8 mouse cellular contexts compared by ENCODE assay signal in the genomic region with DNA sequence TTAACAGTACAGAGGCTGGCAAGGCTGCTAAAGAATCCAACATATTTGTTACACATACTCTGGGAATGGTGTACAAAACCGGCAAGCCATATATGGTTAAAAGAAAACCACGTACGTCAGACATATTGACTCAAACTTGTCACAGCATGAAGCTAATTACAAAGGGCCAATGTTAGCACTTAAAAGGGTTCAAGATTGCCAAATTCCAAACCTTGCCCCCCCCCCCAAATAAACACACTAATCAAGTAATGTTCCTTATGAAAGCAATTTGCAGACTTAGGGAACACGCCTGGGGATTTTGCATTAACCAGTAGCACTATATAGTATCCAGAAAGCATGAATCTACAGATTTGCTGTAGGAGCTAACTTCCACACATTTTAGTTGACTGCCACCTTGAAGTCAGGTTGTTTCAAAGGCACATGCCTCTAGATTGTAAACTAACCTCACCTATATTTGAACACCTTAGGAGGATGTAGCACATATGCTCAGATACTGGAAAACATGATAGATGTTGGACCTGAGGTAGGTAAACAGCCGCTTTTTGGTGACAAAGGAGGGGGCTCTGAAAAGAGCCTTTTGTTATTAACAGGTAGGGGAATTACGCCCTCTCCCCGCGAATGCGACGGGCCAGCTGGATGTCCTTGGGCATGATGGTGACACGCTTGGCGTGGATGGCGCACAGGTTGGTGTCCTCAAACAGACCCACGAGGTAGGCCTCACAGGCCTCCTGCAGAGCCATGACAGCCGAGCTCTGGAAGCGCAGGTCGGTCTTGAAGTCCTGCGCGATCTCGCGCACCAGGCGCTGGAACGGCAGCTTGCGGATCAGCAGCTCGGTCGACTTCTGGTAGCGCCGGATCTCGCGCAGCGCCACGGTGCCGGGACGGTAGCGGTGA. TPM values are rescaled to one million over a fixed set of nuclear protein-coding genes. Genes with fewer than 3 reads are reported as not detected.
DNase-seq lines count a peak whose midpoint lies in the region; ATAC-seq and TF ChIP-seq lines count a peak whose summit lies in the region.
"Not testable (repeated sequence)": the region's sequence is repeated elsewhere in the genome, so short reads cannot be mapped to it uniquely, and the experiment has no call there.

No protein-coding gene starts in this region.

- under 1% methylated on average over 13 of the region's 35 CpGs for WGBS in forebrain, embryonic 11.5 days
- 2% methylated on average over 14 of the region's 35 CpGs for WGBS in hindbrain, embryonic 12.5 days
- WGBS in olfactory bulb, adult 2 months, result 2% methylated on average over 16 of the region's 35 CpGs
- 2% methylated on average over 23 of the region's 35 CpGs for whole genome bisulfite sequencing in thymus, adult 2 months

- TF ChIP-seq POLR2A in MEL (IDR thresholded peaks at IDR 0.05; ENCODE audit: control insufficient read depth in 1 of 2, insufficient read depth in 1 of 2, low read depth in 1 of 2, low read length in 2 of 2, poor library complexity in 1 of 2), result peak in 1 of 2 experiments; percentile 98; a peak in 2 of 4 replicates
- not testable (repeated sequence) for TF ChIP-seq POLR2A in olfactory bulb, adult 2 months (IDR thresholded peaks at IDR 0.05; ENCODE audit: insufficient read depth, low read depth, low read length)
- TF ChIP-seq POLR2A in thymus, adult 2 months (IDR thresholded peaks at IDR 0.05; ENCODE audit: control insufficient read depth, extremely low read depth, insufficient read depth, low read length, poor library complexity), result 0 out of 2 replicates have a peak, but pooled peaks have one; percentile 37

- not testable (repeated sequence) for TF ChIP-seq CTCF in MEL (IDR thresholded peaks at IDR 0.05 in 2 of 3, conservative IDR thresholded peaks at IDR 0.05 in 1 of 3; ENCODE audit: control insufficient read depth in 1 of 3, insufficient read depth in 1 of 3, low read depth in 2 of 3, low read length in 3 of 3, poor library complexity in 1 of 3, severe bottlenecking in 1 of 3); olfactory bulb, adult 2 months (IDR thresholded peaks at IDR 0.05; ENCODE audit: insufficient read depth, low read depth, low read length); thymus, adult 2 months (IDR thresholded peaks at IDR 0.05; ENCODE audit: borderline replicate concordance, control insufficient read depth, extremely low read depth, insufficient read depth, low read length, poor library complexity)

- peak overlapping the region; percentile 75 for H3K9ac ChIP-seq in MEL (ENCODE audit: control insufficient read depth, low read depth, low read length, poor library complexity, severe bottlenecking)
- H3K9ac ChIP-seq in forebrain, embryonic 11.5 days (ENCODE audit: low read length), result peak overlapping the region; percentile 79
- H3K9ac ChIP-seq in hindbrain, embryonic 12.5 days, result peak overlapping the region; percentile 66

- H3K4me2 ChIP-seq in forebrain, embryonic 11.5 days (ENCODE audit: low read depth, low read length, severe bottlenecking), result peak overlapping the region; percentile 67
- peak overlapping the region; percentile 71 for H3K4me2 ChIP-seq in hindbrain, embryonic 12.5 days (replicated peaks)

- not testable (repeated sequence) for H3K79me2 ChIP-seq in MEL (ENCODE audit: control insufficient read depth, insufficient read depth, low read length, poor library complexity)

- ATAC-seq in forebrain, embryonic 11.5 days (replicated peaks; ENCODE audit: low FRiP score), result peak; percentile 5; the same call in 1 of the 2 replicates
- not testable (repeated sequence) for ATAC-seq in hindbrain, embryonic 12.5 days (ENCODE audit: low FRiP score)

- not testable (repeated sequence) for H3K4me1 ChIP-seq in MEL (ENCODE audit: control insufficient read depth in 1 of 2, insufficient read depth in 2 of 2, low read length in 2 of 2); forebrain, embryonic 11.5 days (replicated peaks; ENCODE audit: control insufficient read depth, insufficient read depth, low read length); olfactory bulb, adult 2 months (ENCODE audit: control insufficient read depth, insufficient read depth, low read length)
- peaks cover 28% of the 10 kb centered on the region for H3K4me1 ChIP-seq in hindbrain, embryonic 12.5 days
- peaks cover 14% of the 10 kb centered on the region for H3K4me1 ChIP-seq in thymus, adult 2 months (replicated peaks; ENCODE audit: control insufficient read depth, insufficient read depth, low read length)

- not testable (repeated sequence) for H3K27me3 ChIP-seq in MEL (ENCODE audit: control insufficient read depth in 1 of 2, insufficient read depth in 2 of 2, low read length in 2 of 2); forebrain, embryonic 11.5 days (ENCODE audit: control insufficient read depth, insufficient read depth, low read length); hindbrain, embryonic 12.5 days; thymus, adult 2 months (ENCODE audit: control insufficient read depth, insufficient read depth, low read length)

- TF ChIP-seq EP300 in MEL (IDR thresholded peaks at IDR 0.05; ENCODE audit: low read depth in 1 of 2, low read length in 2 of 2), result not testable (repeated sequence)

- peak overlapping the region; percentile 93 for H3K27ac ChIP-seq in MEL (ENCODE audit: control insufficient read depth, low read depth, low read length)
- peak overlapping the region; percentile 96 for H3K27ac ChIP-seq in forebrain, embryonic 11.5 days (ENCODE audit: low read depth, low read length)
- H3K27ac ChIP-seq in hindbrain, embryonic 12.5 days, result peak overlapping the region; percentile 86
- H3K27ac ChIP-seq in olfactory bulb, adult 2 months (ENCODE audit: insufficient read depth, low read depth, low read length), result peak overlapping the region; percentile 70; the same call in 1 of the 2 replicates
- H3K27ac ChIP-seq in thymus, adult 2 months (ENCODE audit: control insufficient read depth, insufficient read depth, low read length), result peak overlapping the region; percentile 96

- not testable (repeated sequence) for H3K9me3 ChIP-seq in MEL (replicated peaks; ENCODE audit: insufficient read depth, low read length); forebrain, embryonic 11.5 days (ENCODE audit: control insufficient read depth, low read length); hindbrain, embryonic 12.5 days (replicated peaks)

- not testable (repeated sequence) for TF ChIP-seq RAD21 in MEL (IDR thresholded peaks at IDR 0.05; ENCODE audit: low read depth, low read length)

- DNase-seq in MEL (ENCODE audit: low read depth, low spot score), result peak; percentile 93
- DNase-seq in cerebellum, adult 9-10 months, result peak; percentile 48
- peak; percentile 71 for DNase-seq in forebrain, embryonic 11.5 days (ENCODE audit: low spot score)
- peak; percentile 18 to 31 for DNase-seq in layer of hippocampus, postnatal 10 days (ENCODE audit: low spot score in 2 of 2)
- peak; percentile 23 to 24 for DNase-seq in lung, postnatal 4 days
- peak; percentile 32 for DNase-seq in thymus, adult 2 months

- peak overlapping the region in 1 of 2 experiments; percentile 44; a peak in 2 of 4 replicates for H3K4me3 ChIP-seq in MEL (ENCODE audit: control insufficient read depth in 1 of 2, insufficient read depth in 1 of 2, low read depth in 2 of 2, low read length in 2 of 2)
- H3K4me3 ChIP-seq in forebrain, embryonic 11.5 days (ENCODE audit: low read depth, low read length), result peak overlapping the region; percentile 40
- H3K4me3 ChIP-seq in hindbrain, embryonic 12.5 days, result peak overlapping the region; percentile 39
- peak overlapping the region; percentile 59 for H3K4me3 ChIP-seq in olfactory bulb, adult 2 months (ENCODE audit: insufficient read depth, low read depth, low read length)
- peak overlapping the region; percentile 61 for H3K4me3 ChIP-seq in thymus, adult 2 months (ENCODE audit: control insufficient read depth, insufficient read depth, low read length)

- peaks cover 0 to 28% of the 10 kb centered on the region in 2 experiments; a peak in 2 of 4 replicates for H3K36me3 ChIP-seq in MEL (ENCODE audit: control insufficient read depth in 1 of 2, insufficient read depth in 2 of 2, low read length in 2 of 2)
- not testable (repeated sequence) for H3K36me3 ChIP-seq in forebrain, embryonic 11.5 days (ENCODE audit: control insufficient read depth, insufficient read depth, low read length); hindbrain, embryonic 12.5 days; thymus, adult 2 months (ENCODE audit: control insufficient read depth, insufficient read depth, low read length)

RNA-seq across cellular contexts. Expression of a gene that starts 0.6 kb away (rescaled TPM):
- total RNA-seq in MEL (2012; rRNA removed), result 1,321 and 1,539 TPM in 2 replicates
- 10 to 100 TPM in 1 of 2 experiments, not detected in 1; 18.1 TPM for polyA plus RNA-seq in MEL (2012; ENCODE audit: insufficient read depth in 1 of 2, insufficient read length in 2 of 2, low read depth in 1 of 2, low replicate concordance in 2 of 2, missing spikeins in 1 of 2)
- polyA plus RNA-seq in forebrain, embryonic 11.5 days (2014; fragmentation: Nextera tagmentation; extraction: Ambion mirVana), result 298 and 312 TPM in 2 replicates
- polyA plus RNA-seq in hindbrain, embryonic 12.5 days (2016; fragmentation: Nextera tagmentation; extraction: Ambion mirVana), result 87.0 and 110 TPM in 2 replicates
- 100 to 1,000 TPM in 1 of 2 experiments, 10 to 100 TPM in 1; 85.1 to 110 TPM for total RNA-seq in layer of hippocampus, postnatal 10 days (2021)
- not detected in 2 replicates for polyA plus RNA-seq in olfactory bulb, adult 2 months (2012; ENCODE audit: insufficient read depth, insufficient read length, low replicate concordance, missing spikeins)
- polyA plus RNA-seq in thymus, adult 2 months (2012; rRNA removed), result 484 and 650 TPM in 2 replicates

RNA-seq across cellular contexts. Expression of a gene that starts 2.2 kb away (rescaled TPM):
- total RNA-seq in MEL (2012; rRNA removed), result 1,140 and 1,462 TPM in 2 replicates
- polyA plus RNA-seq in MEL (2012; ENCODE audit: insufficient read depth in 1 of 2, insufficient read length in 2 of 2, low read depth in 1 of 2, low replicate concordance in 2 of 2, missing spikeins in 1 of 2), result 1 to 10 TPM in 1 of 2 experiments, not detected in 1; 2.9 TPM
- 20.4 and 20.6 TPM in 2 replicates for polyA plus RNA-seq in forebrain, embryonic 11.5 days (2014; fragmentation: Nextera tagmentation; extraction: Ambion mirVana)
- 23.2 and 23.6 TPM in 2 replicates for polyA plus RNA-seq in hindbrain, embryonic 12.5 days (2016; fragmentation: Nextera tagmentation; extraction: Ambion mirVana)
- 10 to 100 TPM; 33.1 to 44.1 TPM for total RNA-seq in layer of hippocampus, postnatal 10 days (2021)
- not detected in 2 replicates for polyA plus RNA-seq in olfactory bulb, adult 2 months (2012; ENCODE audit: insufficient read depth, insufficient read length, low replicate concordance, missing spikeins)
- polyA plus RNA-seq in thymus, adult 2 months (2012; rRNA removed), result 22.4 and 28.1 TPM in 2 replicates

RNA-seq across cellular contexts. Expression of a gene that starts 4.4 kb away (rescaled TPM):
- total RNA-seq in MEL (2012; rRNA removed), result 1,204 and 1,752 TPM in 2 replicates
- 1,000 to 10,000 TPM in 1 of 2 experiments, 1 to 10 TPM in 1; 8.6 to 1,740 TPM for polyA plus RNA-seq in MEL (2012; ENCODE audit: insufficient read depth in 1 of 2, insufficient read length in 2 of 2, low read depth in 1 of 2, low replicate concordance in 2 of 2, missing spikeins in 1 of 2)
- polyA plus RNA-seq in forebrain, embryonic 11.5 days (2014; fragmentation: Nextera tagmentation; extraction: Ambion mirVana), result 5.0 and 5.9 TPM in 2 replicates
- 5.2 TPM in 1 of 2 replicates, not detected in the other for polyA plus RNA-seq in hindbrain, embryonic 12.5 days (2016; fragmentation: Nextera tagmentation; extraction: Ambion mirVana)
- total RNA-seq in layer of hippocampus, postnatal 10 days (2021), result 10 to 100 TPM; 11.0 to 16.4 TPM
- polyA plus RNA-seq in olfactory bulb, adult 2 months (2012; ENCODE audit: insufficient read depth, insufficient read length, low replicate concordance, missing spikeins), result not detected in 2 replicates
- 183 and 223 TPM in 2 replicates for polyA plus RNA-seq in thymus, adult 2 months (2012; rRNA removed)

RNA-seq across cellular contexts. Expression of a gene that starts 4.7 kb away (rescaled TPM):
- total RNA-seq in MEL (2012; rRNA removed), result 512 and 814 TPM in 2 replicates
- polyA plus RNA-seq in MEL (2012; ENCODE audit: insufficient read depth in 1 of 2, insufficient read length in 2 of 2, low read depth in 1 of 2, low replicate concordance in 2 of 2, missing spikeins in 1 of 2), result 1 to 10 TPM in 1 of 2 experiments, not detected in 1; 3.0 TPM
- polyA plus RNA-seq in forebrain, embryonic 11.5 days (2014; fragmentation: Nextera tagmentation; extraction: Ambion mirVana), result 3.0 and 3.1 TPM in 2 replicates
- polyA plus RNA-seq in hindbrain, embryonic 12.5 days (2016; fragmentation: Nextera tagmentation; extraction: Ambion mirVana), result 1.9 and 2.4 TPM in 2 replicates
- total RNA-seq in layer of hippocampus, postnatal 10 days (2021), result 10 to 100 TPM; 22.4 to 23.5 TPM
- not detected in 2 replicates for polyA plus RNA-seq in olfactory bulb, adult 2 months (2012; ENCODE audit: insufficient read depth, insufficient read length, low replicate concordance, missing spikeins)
- 39.3 and 52.7 TPM in 2 replicates for polyA plus RNA-seq in thymus, adult 2 months (2012; rRNA removed)

RNA-seq across cellular contexts. Expression of a gene that starts 27.4 kb away (rescaled TPM):
- total RNA-seq in MEL (2012; rRNA removed), result 2,195 and 3,125 TPM in 2 replicates
- polyA plus RNA-seq in MEL (2012; ENCODE audit: insufficient read depth in 1 of 2, insufficient read length in 2 of 2, low read depth in 1 of 2, low replicate concordance in 2 of 2, missing spikeins in 1 of 2), result 1 to 10 TPM in 1 of 2 experiments, not detected in 1; 6.2 TPM
- 23.8 and 25.3 TPM in 2 replicates for polyA plus RNA-seq in forebrain, embryonic 11.5 days (2014; fragmentation: Nextera tagmentation; extraction: Ambion mirVana)
- 14.1 and 15.3 TPM in 2 replicates for polyA plus RNA-seq in hindbrain, embryonic 12.5 days (2016; fragmentation: Nextera tagmentation; extraction: Ambion mirVana)
- 10 to 100 TPM; 52.8 to 66.3 TPM for total RNA-seq in layer of hippocampus, postnatal 10 days (2021)
- not detected in 2 replicates for polyA plus RNA-seq in olfactory bulb, adult 2 months (2012; ENCODE audit: insufficient read depth, insufficient read length, low replicate concordance, missing spikeins)
- 200 and 237 TPM in 2 replicates for polyA plus RNA-seq in thymus, adult 2 months (2012; rRNA removed)

Comparison
In these comparisons a context has a peak if more than half of its experiments do, and no peak if none do; other contexts are left out.
1. DNase-seq: peak in every context shown above with its lines; median percentile 93 in MEL; 71 in forebrain, embryonic 11.5 days; 48 in cerebellum, adult 9-10 months; 32 in thymus, adult 2 months; 24 in layer of hippocampus, postnatal 10 days; 24 in lung, postnatal 4 days.